Mouse (Mus musculus) retina, postnatal 1 day (tissue): ENCODE results near the gene Vmn1r235.
"Not testable (repeated sequence)": the region's sequence is repeated elsewhere in the genome, so short reads cannot be mapped to it uniquely, and the experiment has no call there.

Source experiments
- DNase-seq: peaks from one replicate; pipeline ENCODE4 v3.0.0-alpha.2; 2012

Gene Vmn1r235

DNA sequence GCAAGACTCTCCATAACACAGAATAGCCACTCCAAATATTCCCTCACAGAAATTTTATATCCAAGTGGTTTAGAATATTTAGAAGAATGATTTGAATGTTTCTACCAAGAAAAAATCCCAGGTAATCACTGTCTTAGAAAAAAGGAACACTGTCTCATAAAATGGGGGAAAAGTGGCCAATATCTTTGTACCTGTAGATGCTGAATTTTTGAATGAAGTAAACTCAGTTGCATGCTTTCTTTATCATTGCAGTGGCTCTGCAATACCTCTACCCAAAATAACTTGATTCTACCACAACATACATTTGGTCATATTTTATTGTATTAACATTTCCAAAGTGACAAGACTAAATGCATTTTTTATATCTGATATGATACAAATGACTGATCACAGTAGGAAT lies at the start of gene Vmn1r235:
TSS of gene Vmn1r235 (plus strand) at position 301 of the 400 bp plus-strand sequence.
- no peak for DNase-seq

- not testable (repeated sequence) for DNase-seq
Measured at GRCm38 (mm10) chr17:21211081-21211480, 45.1 kb upstream of the Vmn1r235 start.

DNA sequence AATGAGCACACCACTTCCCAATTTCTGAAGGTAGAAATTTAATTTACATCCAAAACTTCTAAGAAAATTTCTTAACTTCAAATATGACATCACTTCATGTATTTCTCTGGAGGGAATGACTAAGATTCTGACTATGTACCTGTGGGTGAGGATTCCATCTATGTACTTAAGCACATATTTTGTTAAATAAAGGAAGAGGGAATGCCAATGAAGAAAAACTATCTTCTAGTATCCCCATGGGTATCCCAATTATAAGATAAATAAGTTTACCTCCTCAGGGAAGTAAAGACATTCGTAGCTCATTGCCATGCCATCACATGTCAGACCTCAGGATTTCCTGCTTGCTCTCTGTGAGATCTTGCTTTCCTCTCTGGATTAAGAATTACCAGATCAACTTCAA lies 30.4 kb upstream of the Vmn1r235 start, which contains the start of gene Vmn1r234:
TSS of gene Vmn1r234 (plus strand) at position 301 of the 400 bp plus-strand sequence.
- no peak for DNase-seq

DNA sequence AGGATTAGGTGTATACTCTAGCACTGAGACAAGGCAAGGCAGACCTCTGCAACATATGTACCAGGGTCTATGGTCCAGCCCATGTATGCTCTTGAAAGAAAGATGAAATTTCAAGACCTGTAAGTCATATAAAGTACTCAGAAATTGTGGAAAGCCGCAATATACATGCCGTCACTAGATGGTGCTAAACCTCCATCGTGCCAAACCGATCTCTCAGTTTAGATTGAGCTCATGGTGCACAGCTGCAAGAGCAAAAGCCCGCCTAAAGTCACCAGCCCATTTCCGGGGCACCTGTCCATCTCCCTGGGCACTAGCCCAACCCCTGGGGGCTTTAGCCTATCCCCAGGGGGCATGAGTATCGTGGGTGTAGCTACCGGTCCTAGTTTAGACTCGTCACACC lies 24.6 kb upstream of the Vmn1r235 start:
- DNase-seq = peak; percentile 52

DNA sequence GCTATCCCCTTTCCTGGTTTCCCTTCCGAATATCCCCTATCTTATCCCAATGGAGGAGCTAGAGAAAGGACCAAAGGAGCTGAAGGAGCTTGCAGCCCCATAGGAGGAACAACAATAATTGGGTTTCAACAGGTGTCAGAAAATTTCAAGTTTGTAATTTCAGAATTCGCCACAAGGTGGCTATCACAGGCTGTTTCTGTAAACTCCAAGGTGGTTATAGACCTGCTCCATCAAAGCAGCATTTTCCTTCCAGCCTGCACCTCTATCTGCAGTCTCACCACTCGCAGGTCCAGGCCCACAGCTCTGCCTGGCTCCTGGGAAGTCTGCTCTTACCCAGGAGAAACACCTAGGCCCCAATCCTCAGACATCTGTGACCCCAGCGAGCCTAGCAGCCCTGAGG lies 15.9 kb downstream of the Vmn1r235 start:
- DNase-seq = peak; percentile 65

GRCm38 (mm10) chr17:21282642-21283041 lies 26.4 kb downstream of the Vmn1r235 start, which contains the start of gene Vmn1r236:
Gene Vmn1r236 (plus strand): TSS chr17:21282942.
- DNase-seq = no peak

GRCm38 (mm10) chr17:21284395-21284794 lies 28.2 kb downstream of the Vmn1r235 start:
- DNase-seq = no peak

- no peak for DNase-seq
Measured at GRCm38 (mm10) chr17:21289695-21290094, 33.5 kb downstream of the Vmn1r235 start.

DNA sequence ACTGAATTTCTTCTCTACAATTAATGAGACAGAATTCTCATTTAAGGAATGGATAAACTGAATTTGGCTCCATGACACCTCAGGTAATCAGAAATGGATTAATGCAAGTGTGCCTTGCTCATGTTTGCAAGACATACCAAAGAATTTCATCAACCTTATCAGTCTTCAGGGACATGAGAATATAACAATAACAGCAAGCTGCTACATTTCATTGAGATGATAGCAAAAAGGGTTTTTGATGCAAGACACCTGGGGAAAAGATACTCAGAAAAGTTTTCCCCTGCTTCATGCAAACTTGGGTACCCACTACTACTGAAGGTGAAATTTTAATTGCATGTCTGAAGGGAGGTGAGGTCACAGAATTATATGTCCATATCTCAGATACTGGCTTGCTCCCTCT lies 55.4 kb downstream of the Vmn1r235 start, which contains the start of gene Vmn1r237:
TSS of gene Vmn1r237 (plus strand) at position 301 of the 400 bp plus-strand sequence.
- no peak for DNase-seq
